Mouse (Mus musculus): ENCODE results near the gene Dbp. TPM values are rescaled to one million over a fixed set of nuclear protein-coding genes. Genes with fewer than 3 reads are reported as not detected.

Dbp gene
- polyA plus RNA-seq, 1 experiment = 5.6 TPM

DNA sequence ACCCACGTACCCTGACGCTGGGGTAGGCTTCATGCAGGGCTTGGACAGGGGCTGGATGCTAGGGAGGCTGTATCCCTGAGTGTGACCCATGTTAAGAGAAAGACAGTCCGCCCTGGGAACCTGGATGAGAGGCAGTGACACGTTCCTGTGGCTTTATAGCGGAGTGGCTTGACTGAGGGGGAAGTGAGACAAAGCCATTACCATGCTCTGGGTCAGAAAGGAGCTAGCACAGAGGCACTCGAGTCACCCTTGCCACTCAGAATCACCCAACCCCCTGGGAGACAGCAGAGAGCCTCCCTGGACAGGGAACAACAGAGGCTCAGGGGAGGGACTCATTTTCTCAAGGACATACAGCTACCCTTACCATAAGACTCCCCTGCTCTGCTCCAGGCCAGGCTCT, 15.8 kb upstream of the Dbp start:
- Histone ChIP-seq H3K27me3 (ENCODE audit: control insufficient read depth, insufficient read depth, insufficient read length) (no peaks in the 10 kb centered on the region), H3K79me3 (ENCODE audit: low read depth) (no peaks in the 10 kb centered on the region), H3ac (ENCODE audit: control insufficient read depth, insufficient read length, low read depth) (no peak overlapping the region), H3K36me3 (ENCODE audit: control insufficient read depth, insufficient read depth) (no peaks in the 10 kb centered on the region), H3K4me3 (ENCODE audit: insufficient read depth, poor library complexity, severe bottlenecking) (no peak overlapping the region), H3K79me2 (ENCODE audit: control insufficient read depth, insufficient read depth) (no peaks in the 10 kb centered on the region)
- no peak for TF ChIP-seq USF1 (IDR thresholded peaks at IDR 0.05; ENCODE audit: low read depth)
- TF ChIP-seq CEBPB (IDR thresholded peaks at IDR 0.05; ENCODE audit: low read depth) = no peak
- no peak for TF ChIP-seq MAX (IDR thresholded peaks at IDR 0.05)
- TF ChIP-seq FOSL1 (IDR thresholded peaks at IDR 0.05; ENCODE audit: insufficient read depth, low read length, poor library complexity, severe bottlenecking) = no peak
- no peak for TF ChIP-seq CTCF (IDR thresholded peaks at IDR 0.05; ENCODE audit: control insufficient read depth, insufficient read depth, insufficient read length)
- no peak for TF ChIP-seq MYOD1 (IDR thresholded peaks at IDR 0.05; ENCODE audit: control insufficient read depth, insufficient read length, low read depth)
- no peak for TF ChIP-seq MYOG (IDR thresholded peaks at IDR 0.05; ENCODE audit: control insufficient read depth, extremely low read depth, insufficient read length)

DNA sequence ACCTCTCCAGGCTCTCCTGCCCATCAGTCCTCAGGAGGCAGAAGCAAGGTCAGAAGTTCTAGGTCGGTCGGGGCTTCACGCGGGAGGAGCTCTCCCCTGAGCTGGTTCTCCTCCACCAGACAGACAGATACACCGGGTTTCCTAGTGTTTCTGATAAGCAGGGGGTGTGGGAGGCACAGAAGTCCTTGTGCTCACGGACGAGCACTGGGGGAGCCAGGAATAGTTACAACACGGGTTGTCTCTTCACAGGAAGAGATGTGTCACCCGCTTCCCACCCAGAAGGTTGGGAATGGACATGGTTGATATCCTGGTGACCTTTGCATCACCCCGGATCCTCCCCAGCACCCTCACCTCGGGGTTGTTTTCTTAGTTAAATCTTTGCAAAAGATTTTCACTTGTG, 15.1 kb upstream of the Dbp start:
- Histone ChIP-seq H3K27me3 (ENCODE audit: control insufficient read depth, insufficient read depth, insufficient read length) (no peaks in the 10 kb centered on the region), H3ac (ENCODE audit: control insufficient read depth, insufficient read length, low read depth) (no peak overlapping the region), H3K4me3 (ENCODE audit: insufficient read depth, poor library complexity, severe bottlenecking) (no peak overlapping the region), H3K79me2 (ENCODE audit: control insufficient read depth, insufficient read depth) (no peaks in the 10 kb centered on the region), H3K79me3 (ENCODE audit: low read depth) (no peaks in the 10 kb centered on the region), H3K36me3 (ENCODE audit: control insufficient read depth, insufficient read depth) (no peaks in the 10 kb centered on the region)
- TF ChIP-seq FOSL1 (IDR thresholded peaks at IDR 0.05; ENCODE audit: insufficient read depth, low read length, poor library complexity, severe bottlenecking) (no peak), CTCF (IDR thresholded peaks at IDR 0.05; ENCODE audit: control insufficient read depth, insufficient read depth, insufficient read length) (no peak), MYOD1 (IDR thresholded peaks at IDR 0.05; ENCODE audit: control insufficient read depth, insufficient read length, low read depth) (no peak), MAX (IDR thresholded peaks at IDR 0.05) (no peak), USF1 (IDR thresholded peaks at IDR 0.05; ENCODE audit: low read depth) (no peak), MYOG (IDR thresholded peaks at IDR 0.05; ENCODE audit: control insufficient read depth, extremely low read depth, insufficient read length) (no peak), CEBPB (IDR thresholded peaks at IDR 0.05; ENCODE audit: low read depth) (no peak)

DNA sequence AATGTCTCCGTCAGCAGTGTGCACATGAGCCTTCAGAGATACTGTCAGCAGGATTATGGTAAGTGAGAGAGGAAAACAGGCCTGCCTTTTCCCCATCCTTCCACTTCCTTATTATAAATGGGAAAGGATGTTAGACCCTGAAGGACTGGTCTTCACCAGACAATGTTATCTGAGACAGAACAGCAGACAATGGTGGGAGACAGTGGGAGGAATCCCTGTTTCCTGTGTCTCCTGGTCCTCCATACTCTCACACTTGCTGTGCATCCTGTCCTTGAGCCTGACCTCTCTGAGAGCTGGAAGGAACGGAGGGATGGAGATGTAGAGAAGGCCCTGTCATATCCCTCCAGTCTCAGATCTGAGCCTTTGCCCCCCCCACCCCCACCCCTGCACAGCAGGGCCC, 12.5 kb upstream of the Dbp start:
- H3K36me3 ChIP-seq (ENCODE audit: control insufficient read depth, insufficient read depth) = no peaks in the 10 kb centered on the region
- no peaks in the 10 kb centered on the region for H3K79me2 ChIP-seq (ENCODE audit: control insufficient read depth, insufficient read depth)
- no peaks in the 10 kb centered on the region for H3K79me3 ChIP-seq (ENCODE audit: low read depth)
- TF ChIP-seq MYOG (IDR thresholded peaks at IDR 0.05; ENCODE audit: control insufficient read depth, extremely low read depth, insufficient read length) (no peak), CTCF (IDR thresholded peaks at IDR 0.05; ENCODE audit: control insufficient read depth, insufficient read depth, insufficient read length) (no peak), MAX (IDR thresholded peaks at IDR 0.05) (no peak), MYOD1 (IDR thresholded peaks at IDR 0.05; ENCODE audit: control insufficient read depth, insufficient read length, low read depth) (no peak), FOSL1 (IDR thresholded peaks at IDR 0.05; ENCODE audit: insufficient read depth, low read length, poor library complexity, severe bottlenecking) (no peak), USF1 (IDR thresholded peaks at IDR 0.05; ENCODE audit: low read depth) (no peak), CEBPB (IDR thresholded peaks at IDR 0.05; ENCODE audit: low read depth) (no peak)
- no peak overlapping the region for H3K4me3 ChIP-seq (ENCODE audit: insufficient read depth, poor library complexity, severe bottlenecking)
- no peaks in the 10 kb centered on the region for H3K27me3 ChIP-seq (ENCODE audit: control insufficient read depth, insufficient read depth, insufficient read length)
- no peak overlapping the region for H3ac ChIP-seq (ENCODE audit: control insufficient read depth, insufficient read length, low read depth)

- H3K79me3 ChIP-seq (ENCODE audit: low read depth) = no peaks in the 10 kb centered on the region
- H3ac ChIP-seq (ENCODE audit: control insufficient read depth, insufficient read length, low read depth) = no peak within 1 kb of the TSS
- no peaks in the 10 kb centered on the region for H3K79me2 ChIP-seq (ENCODE audit: control insufficient read depth, insufficient read depth)
- TF ChIP-seq MYOG (IDR thresholded peaks at IDR 0.05; ENCODE audit: control insufficient read depth, extremely low read depth, insufficient read length) (no peak), CTCF (IDR thresholded peaks at IDR 0.05; ENCODE audit: control insufficient read depth, insufficient read depth, insufficient read length) (no peak), CEBPB (IDR thresholded peaks at IDR 0.05; ENCODE audit: low read depth) (no peak), FOSL1 (IDR thresholded peaks at IDR 0.05; ENCODE audit: insufficient read depth, low read length, poor library complexity, severe bottlenecking) (no peak), MAX (IDR thresholded peaks at IDR 0.05) (no peak), MYOD1 (IDR thresholded peaks at IDR 0.05; ENCODE audit: control insufficient read depth, insufficient read length, low read depth) (no peak), USF1 (IDR thresholded peaks at IDR 0.05; ENCODE audit: low read depth) (no peak)
- H3K36me3 ChIP-seq (ENCODE audit: control insufficient read depth, insufficient read depth) = no peaks in the 10 kb centered on the region
- H3K4me3 ChIP-seq (ENCODE audit: insufficient read depth, poor library complexity, severe bottlenecking) = no peak within 1 kb of the TSS
- no peaks in the 10 kb centered on the region for H3K27me3 ChIP-seq (ENCODE audit: control insufficient read depth, insufficient read depth, insufficient read length)
Measured at GRCm38 (mm10) chr7:45693921-45694591, 10.8 kb upstream of the Dbp start, which contains the start of gene Sec1. Sec1 (minus strand) TSS chr7:45694402.

DNA sequence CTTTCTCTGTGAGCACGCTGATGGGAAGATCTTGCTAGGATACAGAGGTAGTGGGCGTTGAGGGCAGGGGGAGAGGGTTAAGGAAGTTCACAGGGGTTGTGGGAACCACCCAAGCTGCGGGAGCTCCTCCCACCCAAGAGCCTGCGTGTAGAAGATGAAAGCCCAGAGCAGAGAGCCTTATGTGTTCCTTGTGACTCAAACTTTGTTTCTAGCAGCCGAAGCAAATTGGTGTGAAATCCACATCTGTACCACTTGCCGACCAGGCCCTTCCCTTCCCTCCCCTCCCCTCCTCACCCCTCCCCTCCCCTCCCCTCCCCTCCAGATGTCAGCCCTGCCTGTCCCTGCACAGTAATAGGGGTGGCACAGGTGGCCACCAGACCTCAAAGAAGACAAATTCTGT, 9.8 kb upstream of the Dbp start:
- Histone ChIP-seq H3K27me3 (ENCODE audit: control insufficient read depth, insufficient read depth, insufficient read length) (peaks cover 9% of the 10 kb centered on the region), H3K4me3 (ENCODE audit: insufficient read depth, poor library complexity, severe bottlenecking) (no peak overlapping the region), H3K36me3 (ENCODE audit: control insufficient read depth, insufficient read depth) (no peaks in the 10 kb centered on the region), H3K79me3 (ENCODE audit: low read depth) (no peaks in the 10 kb centered on the region), H3ac (ENCODE audit: control insufficient read depth, insufficient read length, low read depth) (no peak overlapping the region), H3K79me2 (ENCODE audit: control insufficient read depth, insufficient read depth) (no peaks in the 10 kb centered on the region)
- TF ChIP-seq CTCF (IDR thresholded peaks at IDR 0.05; ENCODE audit: control insufficient read depth, insufficient read depth, insufficient read length) (no peak), MAX (IDR thresholded peaks at IDR 0.05) (no peak), CEBPB (IDR thresholded peaks at IDR 0.05; ENCODE audit: low read depth) (no peak), MYOG (IDR thresholded peaks at IDR 0.05; ENCODE audit: control insufficient read depth, extremely low read depth, insufficient read length) (no peak), FOSL1 (IDR thresholded peaks at IDR 0.05; ENCODE audit: insufficient read depth, low read length, poor library complexity, severe bottlenecking) (no peak), USF1 (IDR thresholded peaks at IDR 0.05; ENCODE audit: low read depth) (no peak), MYOD1 (IDR thresholded peaks at IDR 0.05; ENCODE audit: control insufficient read depth, insufficient read length, low read depth) (no peak)

Data from C2C12 (cell line).